Mouse (Mus musculus) embryonic facial prominence, embryonic 12.5 days (tissue): ENCODE results near the gene Zfp61. TPM values are rescaled to one million over a fixed set of nuclear protein-coding genes. Genes with fewer than 3 reads are reported as not detected.

ENCODE experiments used
- ATAC-seq: fragments of 200-750 bp; cut with Nextera tagmentation; 2 replicates; pipeline ENCODE4 v1.8.0; 2017; ENCODE audit not compliant: insufficient number of reproducible peaks, insufficient read depth, low FRiP score, low TSS enrichment
- H3K27ac ChIP-seq: fragments of 300-500 bp; sonication (generic); 2 replicates; pipeline ENCODE4 v1.5.1; 2016; ENCODE audit warnings: mild to moderate bottlenecking
- H3K27me3 ChIP-seq: fragments of 300-500 bp; sonication (generic); 2 replicates; pipeline ENCODE4 v1.6.1; 2016; ENCODE audit warnings: mild to moderate bottlenecking, moderate library complexity
- H3K36me3 ChIP-seq: fragments of 300-500 bp; sonication (generic); 2 replicates; pipeline ENCODE4 v1.6.1; 2016; ENCODE audit warnings: mild to moderate bottlenecking
- H3K4me1 ChIP-seq: fragments of 300-500 bp; sonication (generic); 2 replicates; pipeline ENCODE4 v1.6.1; 2016
- H3K4me2 ChIP-seq: fragments of 300-500 bp; sonication (generic); replicated peaks from 2 replicates; pipeline ENCODE4 v1.6.1; 2016; ENCODE audit warnings: mild to moderate bottlenecking, moderate library complexity
- H3K4me3 ChIP-seq: fragments of 300-500 bp; sonication (generic); 2 replicates; pipeline ENCODE4 v1.5.1; 2016; ENCODE audit warnings: mild to moderate bottlenecking
- H3K9ac ChIP-seq: fragments of 300-500 bp; sonication (generic); 2 replicates; pipeline ENCODE4 v1.6.1; 2016; ENCODE audit warnings: mild to moderate bottlenecking, moderate library complexity
- H3K9me3 ChIP-seq: fragments of 300-500 bp; sonication (generic); 2 replicates; pipeline ENCODE4 v1.6.1; 2016; ENCODE audit warnings: mild to moderate bottlenecking, moderate library complexity
- WGBS: fragments of 180-500 bp; shearing (Covaris S2); methylation state at CpG from one replicate; pipeline ENCODE4 v1.1.7; 2016; 5-methylcytosine and 5-hydroxymethylcytosine counted together
- polyA plus RNA-seq: library from polyadenylated mRNA; unstranded; fragments of >200 nt; fragmentation: Nextera tagmentation; extraction: Ambion mirVana; gene quantifications from 2 replicates; pipeline ENCODE4 v1.2.1, GENCODE M21; 2016

Zfp61 gene
- polyA plus RNA-seq, 1 experiment from 2014 or later, result 63.1 TPM

DNA sequence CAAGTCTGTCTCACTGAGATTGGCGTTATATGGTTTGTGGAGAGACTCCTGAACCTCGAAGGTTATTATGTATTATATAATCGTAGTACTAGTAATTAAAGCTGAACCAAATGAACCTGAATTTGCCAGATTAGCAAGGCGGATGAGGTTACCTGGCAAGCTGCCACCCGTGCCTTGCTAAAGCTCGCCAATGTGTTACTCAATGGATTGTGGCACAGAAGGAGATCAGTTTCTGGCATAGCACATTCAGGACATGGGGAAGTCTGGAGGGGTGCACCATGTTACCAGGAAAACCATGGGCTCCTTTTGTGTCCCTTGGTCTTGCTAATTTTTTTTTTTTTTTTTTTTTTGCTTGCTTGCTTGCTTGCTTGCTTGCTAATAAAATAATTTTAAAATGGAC lies 24.2 kb upstream of the Zfp61 start:
- Histone ChIP-seq H3K4me1 (no peaks in the 10 kb centered on the region), H3K27me3 (no peaks in the 10 kb centered on the region), H3K4me2 (peak overlapping the region; percentile 46; the same call in 1 of the 2 replicates), H3K9me3 (peaks cover 11% of the 10 kb centered on the region; the same call in 1 of the 2 replicates), H3K27ac (no peak overlapping the region), H3K36me3 (no peaks in the 10 kb centered on the region), H3K4me3 (no peak overlapping the region), H3K9ac (no peak overlapping the region)
- 87% methylated on average over 6 of the region's 6 CpGs for WGBS
- no peak for ATAC-seq

DNA sequence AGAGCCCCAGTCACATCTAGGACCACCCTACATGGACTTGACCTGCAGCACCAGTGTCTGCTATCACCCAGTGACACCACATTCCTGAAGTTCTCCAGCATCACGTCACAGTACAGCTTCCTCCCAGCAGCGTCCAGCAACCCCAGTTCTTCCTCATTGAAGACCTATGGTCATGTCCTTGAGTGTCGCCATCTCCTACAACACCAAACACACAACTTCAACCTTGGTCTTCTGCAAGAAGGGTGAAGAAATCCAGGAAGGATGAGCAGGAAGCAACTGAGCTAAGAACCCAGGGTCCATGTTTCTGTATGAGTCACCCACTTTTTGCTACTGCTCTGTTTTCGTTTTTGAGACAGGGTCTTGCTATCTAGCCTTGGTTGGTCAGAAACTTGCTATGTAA lies 21.6 kb upstream of the Zfp61 start:
- WGBS, result 74% methylated on average over 4 of the region's 4 CpGs
- Histone ChIP-seq H3K9ac (no peak overlapping the region), H3K9me3 (peaks cover 11% of the 10 kb centered on the region; the same call in 1 of the 2 replicates), H3K36me3 (no peaks in the 10 kb centered on the region), H3K4me1 (no peaks in the 10 kb centered on the region), H3K27me3 (no peaks in the 10 kb centered on the region), H3K4me3 (no peak overlapping the region), H3K27ac (no peak overlapping the region), H3K4me2 (no peak overlapping the region)
- ATAC-seq, result no peak

DNA sequence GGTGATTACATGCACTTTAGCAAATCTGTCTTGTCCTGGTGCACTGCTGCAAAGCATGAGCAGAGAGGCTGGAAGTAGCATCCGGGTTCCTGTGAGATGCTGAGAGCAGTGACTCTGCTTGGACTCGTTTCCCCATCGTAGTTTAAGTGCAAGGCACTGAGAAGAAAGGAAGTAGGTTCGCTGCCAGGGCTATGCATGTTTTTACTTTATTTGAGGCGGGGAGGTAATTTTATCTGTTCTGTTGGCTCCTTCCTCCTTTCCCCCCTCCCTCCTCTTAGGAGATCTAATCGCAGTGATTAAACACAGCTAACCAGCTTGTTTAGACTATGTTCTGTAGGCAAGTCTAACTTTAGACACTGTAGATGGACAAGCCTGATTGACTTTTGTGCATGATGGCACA lies 17.9 kb upstream of the Zfp61 start:
- H3K4me1 ChIP-seq, result peaks cover 4% of the 10 kb centered on the region; the same call in 1 of the 2 replicates
- H3K9me3 ChIP-seq, result peaks cover 3% of the 10 kb centered on the region; the same call in 1 of the 2 replicates
- 37% methylated on average over 6 of the region's 6 CpGs for WGBS
- H3K27ac ChIP-seq, result peak overlapping the region; percentile 7; the same call in 1 of the 2 replicates
- H3K36me3 ChIP-seq, result no peaks in the 10 kb centered on the region
- no peaks in the 10 kb centered on the region for H3K27me3 ChIP-seq
- H3K4me2 ChIP-seq, result no peak overlapping the region
- no peak for ATAC-seq
- no peak overlapping the region for H3K4me3 ChIP-seq
- no peak overlapping the region for H3K9ac ChIP-seq

DNA sequence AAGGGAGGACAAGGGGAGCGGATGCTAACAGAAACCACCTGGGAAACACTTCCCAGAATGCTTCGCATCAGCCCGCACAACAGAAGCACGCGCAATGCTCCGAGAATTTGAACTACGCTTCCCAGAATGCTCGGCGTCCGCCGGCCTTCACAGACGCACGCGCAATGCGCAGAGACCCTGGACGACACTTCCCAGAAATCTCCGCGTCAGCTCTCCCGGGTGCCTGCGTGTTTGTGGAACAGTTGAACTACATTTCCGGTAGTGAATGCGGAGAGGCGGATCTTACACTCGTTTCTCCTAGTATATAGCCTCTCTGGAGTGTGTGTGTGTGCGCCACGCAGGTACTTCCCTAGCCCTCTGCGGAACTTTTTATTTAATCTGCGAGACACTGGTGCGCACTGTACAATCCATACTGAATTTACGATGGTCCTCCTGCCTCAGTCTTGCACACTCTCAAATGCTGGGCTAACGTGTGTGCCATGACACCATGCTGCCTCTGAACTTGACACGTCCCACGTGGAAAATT lies 15.6 kb upstream of the Zfp61 start, which contains the start of gene Zfp94:
Gene Zfp94 (minus strand): TSS at position 100 of the 526 bp plus-strand sequence.
- Histone ChIP-seq H3K27ac (peak within 1 kb of the TSS; percentile 77), H3K4me2 (peak within 1 kb of the TSS; percentile 71), H3K9me3 (no peaks in the 10 kb centered on the region), H3K36me3 (peaks cover 9% of the 10 kb centered on the region), H3K9ac (peak within 1 kb of the TSS; percentile 73), H3K4me1 (peaks cover 4% of the 10 kb centered on the region; the same call in 1 of the 2 replicates), H3K4me3 (peak within 1 kb of the TSS; percentile 61), H3K27me3 (no peaks in the 10 kb centered on the region)
- WGBS, result 1% methylated on average over 33 of the region's 33 CpGs
- peak; percentile 92 for ATAC-seq

DNA sequence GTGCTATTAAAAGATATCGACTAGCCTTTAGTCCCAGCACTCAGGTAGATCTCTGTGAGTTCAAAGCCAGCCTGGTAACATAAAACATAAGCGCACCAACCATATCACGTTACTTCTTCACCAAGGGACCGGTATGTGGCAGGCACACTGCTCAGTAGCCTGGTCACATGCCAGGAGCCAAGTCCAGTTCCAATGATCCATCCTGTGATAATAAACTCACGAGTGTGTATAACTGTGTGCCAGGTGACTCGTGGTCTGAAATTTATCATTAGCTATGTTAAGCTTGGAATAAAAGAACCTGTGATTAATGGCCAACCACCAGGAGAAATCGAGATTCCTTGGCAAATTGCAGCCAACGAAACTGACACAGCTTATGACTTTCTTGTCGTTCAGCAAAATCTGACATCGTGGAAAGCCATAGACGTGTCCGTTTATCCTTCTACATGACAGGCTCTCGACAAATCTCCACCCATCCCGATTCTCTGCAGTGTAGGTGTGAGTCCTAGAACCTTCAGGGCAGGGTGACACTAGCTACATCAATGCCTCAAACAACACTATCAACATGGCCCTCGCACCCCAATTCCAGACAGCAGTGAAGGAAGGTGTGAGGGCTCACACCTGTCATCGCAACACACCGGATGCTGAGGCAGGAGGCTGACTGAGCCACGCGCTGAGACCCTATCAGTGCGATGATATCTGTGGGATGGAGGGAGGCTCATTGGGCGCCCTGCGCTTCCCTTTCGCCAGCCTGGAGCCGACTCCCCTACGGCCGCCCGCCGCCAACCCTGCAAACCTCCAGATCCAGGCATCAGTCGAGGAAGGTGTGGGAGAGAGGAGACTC lies 14.9 kb upstream of the Zfp61 start:
- no peak for ATAC-seq
- Histone ChIP-seq H3K4me3 (peak overlapping the region; percentile 61), H3K9me3 (no peaks in the 10 kb centered on the region), H3K27me3 (no peaks in the 10 kb centered on the region), H3K4me1 (peaks cover 4% of the 10 kb centered on the region; the same call in 1 of the 2 replicates), H3K9ac (peak overlapping the region; percentile 73), H3K36me3 (peaks cover 16% of the 10 kb centered on the region), H3K4me2 (peak overlapping the region; percentile 71), H3K27ac (peak overlapping the region; percentile 77)
- WGBS, result 29% methylated on average over 29 of the region's 29 CpGs

DNA sequence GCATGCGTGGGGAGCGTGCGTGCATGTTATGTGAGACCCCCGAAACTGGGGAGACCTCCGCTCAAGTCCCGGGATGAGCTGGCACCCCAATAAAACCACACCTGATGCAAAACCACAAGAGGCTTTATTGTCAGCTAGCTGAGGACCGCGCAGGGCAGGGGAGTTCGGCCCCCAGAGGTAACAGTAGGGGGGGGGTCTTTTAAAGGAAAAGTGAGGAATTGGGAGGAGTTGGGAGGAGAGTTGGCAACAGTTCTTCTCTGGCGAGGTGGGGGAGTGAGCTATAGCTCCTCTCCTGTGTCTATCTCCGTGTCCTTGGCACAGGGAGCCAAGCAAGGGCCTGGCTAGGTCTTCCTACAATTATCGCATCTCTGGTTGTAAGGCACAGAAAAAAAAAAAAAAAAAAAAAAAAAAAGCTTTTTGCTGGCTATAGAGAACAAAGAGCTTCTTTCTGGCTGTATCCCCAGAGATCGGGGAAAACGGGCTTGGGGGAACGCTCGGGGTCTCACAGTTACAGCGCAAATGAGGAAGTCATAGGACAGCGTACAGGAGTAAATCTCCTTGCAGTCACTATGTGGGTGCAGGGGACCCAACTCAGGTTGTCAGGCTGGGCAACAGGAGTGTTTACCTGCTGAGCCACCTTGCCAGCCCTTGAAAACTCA lies 1.1 kb downstream of the Zfp61 start:
- peak overlapping the region; percentile 83 for H3K9ac ChIP-seq
- peaks cover 44% of the 10 kb centered on the region for H3K36me3 ChIP-seq
- H3K9me3 ChIP-seq, result no peaks in the 10 kb centered on the region
- H3K27me3 ChIP-seq, result no peaks in the 10 kb centered on the region
- H3K4me2 ChIP-seq, result peak overlapping the region; percentile 84
- H3K4me1 ChIP-seq, result peaks cover 9% of the 10 kb centered on the region; the same call in 1 of the 2 replicates
- peak; percentile 16 for ATAC-seq
- H3K27ac ChIP-seq, result peak overlapping the region; percentile 97
- under 1% methylated on average over 18 of the region's 18 CpGs for WGBS
- peak overlapping the region; percentile 70 for H3K4me3 ChIP-seq

DNA sequence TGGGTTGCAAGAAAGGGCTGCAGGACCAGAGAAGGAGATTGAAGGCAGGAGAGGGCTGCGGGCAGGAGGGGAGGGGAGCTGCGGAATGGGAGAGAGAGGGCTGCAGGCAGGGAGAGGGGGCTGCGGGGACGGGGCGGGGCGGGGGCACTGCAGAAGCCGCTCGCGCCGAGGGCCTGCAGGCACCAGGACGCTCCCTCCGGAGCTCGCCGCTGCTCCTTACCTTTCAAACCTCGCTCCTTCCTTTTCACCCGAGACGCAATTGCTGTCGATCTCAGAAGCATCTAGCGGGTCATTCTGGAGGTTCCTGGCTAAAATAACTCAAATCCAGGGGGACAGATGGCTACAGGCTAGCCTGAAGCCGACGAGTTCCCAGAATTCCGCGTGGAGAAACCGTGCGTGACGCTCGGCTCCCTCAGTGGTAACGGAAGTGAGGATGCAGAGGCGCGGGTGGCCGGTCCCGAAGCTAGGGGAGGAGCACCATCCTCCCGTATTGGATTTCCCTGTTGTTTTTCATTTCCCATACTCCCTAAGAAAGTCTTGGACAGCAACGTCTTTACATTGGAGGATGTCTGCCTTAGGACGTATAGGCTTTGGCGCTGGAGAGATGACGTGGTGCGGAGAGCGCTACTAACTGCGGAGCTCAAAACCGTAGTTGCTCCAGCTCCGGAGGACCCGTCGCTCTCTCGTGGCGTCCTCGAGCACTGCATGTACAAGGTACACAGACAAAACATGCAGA lies 1.9 kb downstream of the Zfp61 start:
- WGBS, result under 1% methylated on average over 40 of the region's 47 CpGs
- peaks cover 9% of the 10 kb centered on the region; the same call in 1 of the 2 replicates for H3K4me1 ChIP-seq
- peak; percentile 85 for ATAC-seq
- peak overlapping the region; percentile 84 for H3K4me2 ChIP-seq
- peaks cover 52% of the 10 kb centered on the region for H3K36me3 ChIP-seq
- H3K9me3 ChIP-seq, result no peaks in the 10 kb centered on the region
- peak overlapping the region; percentile 97 for H3K27ac ChIP-seq
- H3K4me3 ChIP-seq, result peak overlapping the region; percentile 70
- peak overlapping the region; percentile 83 for H3K9ac ChIP-seq
- no peaks in the 10 kb centered on the region for H3K27me3 ChIP-seq

DNA sequence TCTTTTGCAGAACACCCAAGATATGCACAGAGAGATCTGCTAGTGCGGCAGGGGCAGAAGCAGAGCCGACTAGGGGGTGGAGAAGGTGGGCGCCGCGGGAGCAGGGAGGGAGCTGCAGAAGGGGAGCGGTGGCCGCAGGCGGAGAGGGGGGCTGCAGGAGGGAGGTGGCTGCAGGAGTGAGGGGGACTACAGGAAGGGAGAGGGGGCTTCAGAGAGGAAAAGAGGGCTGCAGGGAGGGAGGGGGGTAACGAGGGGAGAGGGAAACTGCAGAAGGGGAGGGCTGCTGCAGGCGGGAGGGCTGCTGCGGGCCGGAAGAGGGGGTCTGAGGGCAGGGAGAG lies 2.4 kb downstream of the Zfp61 start:
- Histone ChIP-seq H3K36me3 (peaks cover 54% of the 10 kb centered on the region), H3K27ac (peak overlapping the region; percentile 97), H3K9ac (peak overlapping the region; percentile 83), H3K9me3 (no peaks in the 10 kb centered on the region), H3K4me1 (peaks cover 9% of the 10 kb centered on the region; the same call in 1 of the 2 replicates), H3K27me3 (no peaks in the 10 kb centered on the region), H3K4me2 (peak overlapping the region; percentile 84), H3K4me3 (peak overlapping the region; percentile 70)
- under 1% methylated on average over 12 of the region's 12 CpGs for WGBS
- ATAC-seq, result peak; percentile 42

DNA sequence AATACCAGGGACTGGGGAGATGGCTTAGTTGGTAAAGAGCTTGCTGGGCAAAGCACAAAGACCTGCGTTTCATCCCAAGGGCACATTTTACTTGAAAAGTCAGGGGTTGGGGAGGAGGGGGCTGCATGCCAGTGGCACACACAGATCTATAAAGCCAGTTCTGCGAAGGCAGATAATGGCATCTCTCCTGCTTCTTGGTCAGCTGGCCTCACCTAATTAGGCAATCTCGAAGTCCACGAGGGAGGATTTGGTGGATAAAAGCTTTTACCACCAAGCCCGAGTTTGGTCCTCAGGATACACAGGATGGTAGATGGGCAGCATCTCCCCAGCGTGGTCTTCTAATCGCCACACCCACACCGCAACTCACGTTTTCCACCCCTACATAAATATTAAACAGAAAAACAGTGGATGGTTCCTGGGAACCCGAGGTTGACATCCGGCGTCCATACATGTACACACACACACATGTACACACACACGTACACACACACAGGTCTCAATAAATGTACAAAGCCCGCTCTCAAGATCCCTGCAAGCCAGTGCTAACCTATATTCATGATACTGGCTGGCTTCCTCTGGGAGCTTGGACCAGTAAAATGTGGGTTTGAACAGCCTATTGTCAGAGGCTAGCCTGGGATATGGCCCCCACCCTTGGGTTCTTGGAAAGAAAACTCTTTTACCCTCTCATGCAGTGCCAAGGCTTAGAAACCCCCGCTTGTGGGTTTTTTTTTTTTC lies 3.5 kb downstream of the Zfp61 start:
- Histone ChIP-seq H3K9me3 (no peaks in the 10 kb centered on the region), H3K27me3 (no peaks in the 10 kb centered on the region), H3K27ac (no peak overlapping the region), H3K4me1 (peaks cover 9% of the 10 kb centered on the region; the same call in 1 of the 2 replicates), H3K9ac (no peak overlapping the region), H3K36me3 (peaks cover 54% of the 10 kb centered on the region), H3K4me2 (peak overlapping the region; percentile 84), H3K4me3 (no peak overlapping the region)
- WGBS, result 92% methylated on average over 15 of the region's 15 CpGs
- ATAC-seq, result no peak

DNA sequence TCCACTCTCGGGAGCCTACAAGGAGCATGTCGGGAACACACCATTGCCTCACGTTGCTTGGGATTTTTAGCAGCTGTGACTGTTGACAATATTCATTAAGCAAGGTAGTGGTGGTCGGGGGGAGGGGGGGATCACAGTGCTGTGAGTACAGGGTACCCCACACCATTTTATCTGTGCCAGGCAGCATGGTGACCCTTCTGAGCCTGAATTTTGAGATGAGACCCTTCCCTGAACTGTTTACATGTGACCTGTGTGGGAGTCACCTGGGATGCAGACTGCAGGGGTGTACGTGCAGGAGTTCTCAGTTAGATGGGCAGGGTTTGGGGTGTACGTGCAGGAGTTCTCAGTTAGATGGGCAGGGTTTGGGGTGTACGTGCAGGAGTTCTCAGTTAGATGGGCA lies 4.6 kb downstream of the Zfp61 start:
- Histone ChIP-seq H3K27ac (no peak overlapping the region), H3K4me3 (no peak overlapping the region), H3K36me3 (peaks cover 57% of the 10 kb centered on the region), H3K4me1 (peaks cover 9% of the 10 kb centered on the region; the same call in 1 of the 2 replicates), H3K27me3 (no peaks in the 10 kb centered on the region), H3K4me2 (no peak overlapping the region), H3K9ac (no peak overlapping the region), H3K9me3 (no peaks in the 10 kb centered on the region)
- no peak for ATAC-seq
- WGBS, result 97% methylated on average over 7 of the region's 7 CpGs
